Mouse (Mus musculus) granulocyte monocyte progenitor cell, adult 5-6 weeks (primary cell): Measurements from ENCODE around the gene Gale. TPM values are rescaled to one million over a fixed set of nuclear protein-coding genes. Genes with fewer than 3 reads are reported as not detected.
A peak's percentile ranks its signal among the peaks of the same experiment; 100 is the strongest.
"Not testable (repeated sequence)": the region's sequence is repeated elsewhere in the genome, so short reads cannot be mapped to it uniquely, and the experiment has no call there.

ENCODE experiments used
- ATAC-seq: replicated peaks from 2 replicates; pipeline ENCODE4 v1.8.0; 2016; ENCODE audit warnings: mild to moderate bottlenecking, moderate TSS enrichment, inconsistent platforms; ENCODE audit not compliant: poor library complexity, severe bottlenecking
- total RNA-seq, 2 experiments: library from RNA; stranded (forward) in 1 of 2; stranded (reverse) in 1 of 2; fragments of 200-712, 200-1000 nt in 1 of 2; fragments of >200 nt in 1 of 2; fragmentation: Nextera tagmentation in 1 of 2; gene quantifications; 2 replicates each; pipeline ENCODE4 v1.2.3; 2014 to 2017

The Gale gene
- 6.3 and 11.1 TPM in 2 replicates for total RNA-seq (2014; fragmentation: Nextera tagmentation)
- 5.0 and 5.3 TPM in 2 replicates for total RNA-seq (2017)

DNA sequence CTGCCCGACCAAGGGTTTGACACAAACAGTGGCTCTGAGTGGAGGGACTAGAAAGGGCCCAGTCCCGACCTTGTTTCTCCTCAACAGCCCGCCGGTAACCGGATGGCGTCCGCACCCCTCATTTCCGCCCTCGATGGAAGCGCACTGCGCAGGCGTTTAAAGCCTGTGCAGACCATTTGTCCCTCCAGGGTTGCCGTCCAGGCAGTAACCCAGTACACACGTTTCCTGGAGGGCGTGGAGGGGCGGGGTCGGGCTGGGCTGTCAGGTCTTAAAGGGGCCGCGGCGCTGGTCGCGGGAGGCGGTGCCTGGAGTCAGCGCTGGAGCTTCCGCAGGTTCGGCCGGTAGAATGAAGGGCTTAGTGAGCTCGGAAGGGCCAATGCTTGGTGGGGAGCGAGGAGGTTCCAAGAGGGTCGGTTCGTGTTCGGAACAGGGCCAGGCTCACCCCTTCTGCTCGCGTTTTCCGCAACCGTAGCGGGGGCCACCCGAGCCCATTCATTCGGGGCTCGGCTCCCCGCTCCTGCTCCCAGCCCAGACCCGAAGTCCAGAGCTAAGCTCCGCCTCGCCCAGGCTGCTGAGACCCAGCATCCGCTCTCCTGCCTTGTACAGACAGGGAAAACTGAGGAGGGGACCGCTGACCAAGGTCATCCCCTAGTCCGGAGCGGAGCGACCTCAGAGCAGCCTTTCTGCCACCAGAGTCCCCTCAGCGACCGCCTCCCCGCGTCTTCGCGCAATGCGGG lies at the start of gene Gale:
Gene Gale (plus strand): TSS at position 271 of the 737 bp plus-strand sequence.
- ATAC-seq: peak; percentile 83

DNA sequence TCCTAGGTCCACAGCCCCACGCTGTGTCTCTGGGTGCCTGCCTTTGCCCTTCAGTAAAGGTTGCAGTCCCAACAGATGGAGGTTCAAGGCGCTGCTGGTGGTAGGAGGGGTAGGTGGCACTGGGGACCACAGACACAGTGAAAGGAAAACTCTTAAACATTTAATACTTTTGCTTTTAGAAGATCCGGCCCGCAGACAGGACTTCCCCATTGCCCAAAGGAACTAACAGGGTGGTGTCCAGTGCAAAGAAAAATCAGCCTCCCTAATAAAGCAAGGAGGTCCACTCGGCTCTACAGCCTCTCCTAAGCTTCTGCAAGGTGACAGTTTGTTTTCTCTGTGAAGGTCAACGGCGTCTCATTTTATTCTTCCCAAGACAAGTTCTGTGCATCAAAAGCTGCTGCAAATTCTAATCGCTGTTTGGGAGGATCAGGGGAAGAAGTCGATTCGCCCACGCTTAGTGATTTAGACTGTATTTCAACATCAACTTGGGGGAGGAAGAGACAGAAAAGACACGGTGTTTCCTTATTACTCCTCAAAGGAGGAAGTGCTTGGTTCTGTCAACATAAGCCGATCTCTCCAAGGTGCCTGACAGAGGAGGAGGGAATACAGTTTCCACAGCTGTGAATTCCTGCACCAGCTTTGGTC lies 44.8 kb upstream of the Gale start:
- peak; percentile 68 for ATAC-seq

DNA sequence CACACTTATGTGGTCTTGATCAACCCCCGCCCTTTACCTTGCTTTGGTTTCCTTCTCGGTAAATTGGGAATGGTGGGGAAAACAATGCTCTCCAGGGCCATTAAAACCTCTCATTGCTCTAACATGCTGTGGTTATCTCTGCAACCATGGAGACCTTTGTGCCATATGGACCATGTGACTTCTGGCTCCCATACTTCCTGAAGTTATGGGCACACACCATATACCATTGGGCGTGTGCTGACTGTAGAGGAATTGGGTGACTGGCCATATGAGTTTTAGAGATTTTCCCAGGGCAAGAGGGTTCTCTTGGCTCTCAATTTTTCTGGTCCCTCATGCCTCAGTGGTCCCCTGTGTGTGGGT lies 44.3 kb upstream of the Gale start:
- ATAC-seq: peak; percentile 28

DNA sequence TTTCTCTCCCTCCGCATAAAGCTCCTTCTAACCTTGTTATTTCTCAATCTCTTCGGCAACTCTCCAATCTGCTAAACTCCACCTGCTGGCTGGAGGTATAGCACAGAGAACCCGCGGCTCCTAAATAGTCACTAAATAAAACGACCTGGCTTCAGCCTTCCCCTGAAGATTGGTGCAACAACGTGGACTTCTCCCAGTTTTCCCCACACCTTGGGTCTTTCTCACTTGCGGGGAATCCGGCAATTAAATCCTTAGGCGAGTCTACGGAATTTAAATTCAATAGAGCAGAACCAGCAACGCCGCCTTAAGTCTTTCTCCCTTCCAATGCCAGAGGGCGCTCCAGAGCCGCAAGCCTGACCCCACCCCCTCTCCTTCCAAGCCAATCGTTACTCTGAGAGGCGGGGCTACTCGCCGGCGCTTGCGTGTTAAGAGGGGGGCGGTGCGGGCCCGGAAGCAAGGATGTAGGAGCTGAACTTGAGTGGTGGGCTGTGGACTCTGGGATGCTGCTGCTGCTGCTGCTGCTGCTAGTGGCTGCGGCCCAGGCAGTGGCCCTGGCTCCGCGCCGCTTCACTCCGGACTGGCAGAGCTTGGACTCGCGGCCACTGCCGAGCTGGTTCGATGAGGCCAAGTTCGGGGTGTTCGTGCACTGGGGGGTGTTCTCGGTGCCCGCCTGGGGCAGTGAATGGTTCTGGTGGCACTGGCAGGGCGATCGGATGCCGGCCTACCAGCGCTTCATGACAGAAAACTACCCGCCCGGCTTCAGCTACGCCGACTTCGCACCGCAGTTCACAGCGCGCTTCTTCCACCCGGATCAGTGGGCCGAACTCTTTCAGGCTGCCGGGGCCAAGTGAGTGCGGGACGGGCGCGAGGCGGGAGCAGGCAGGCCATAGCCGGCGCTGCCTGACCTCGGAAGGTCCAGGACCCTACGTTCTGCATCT lies 43.0 kb upstream of the Gale start, which contains the start of gene Fuca1:
Gene Fuca1 (plus strand): TSS at position 432 of the 938 bp plus-strand sequence.
- ATAC-seq: peak; percentile 78

DNA sequence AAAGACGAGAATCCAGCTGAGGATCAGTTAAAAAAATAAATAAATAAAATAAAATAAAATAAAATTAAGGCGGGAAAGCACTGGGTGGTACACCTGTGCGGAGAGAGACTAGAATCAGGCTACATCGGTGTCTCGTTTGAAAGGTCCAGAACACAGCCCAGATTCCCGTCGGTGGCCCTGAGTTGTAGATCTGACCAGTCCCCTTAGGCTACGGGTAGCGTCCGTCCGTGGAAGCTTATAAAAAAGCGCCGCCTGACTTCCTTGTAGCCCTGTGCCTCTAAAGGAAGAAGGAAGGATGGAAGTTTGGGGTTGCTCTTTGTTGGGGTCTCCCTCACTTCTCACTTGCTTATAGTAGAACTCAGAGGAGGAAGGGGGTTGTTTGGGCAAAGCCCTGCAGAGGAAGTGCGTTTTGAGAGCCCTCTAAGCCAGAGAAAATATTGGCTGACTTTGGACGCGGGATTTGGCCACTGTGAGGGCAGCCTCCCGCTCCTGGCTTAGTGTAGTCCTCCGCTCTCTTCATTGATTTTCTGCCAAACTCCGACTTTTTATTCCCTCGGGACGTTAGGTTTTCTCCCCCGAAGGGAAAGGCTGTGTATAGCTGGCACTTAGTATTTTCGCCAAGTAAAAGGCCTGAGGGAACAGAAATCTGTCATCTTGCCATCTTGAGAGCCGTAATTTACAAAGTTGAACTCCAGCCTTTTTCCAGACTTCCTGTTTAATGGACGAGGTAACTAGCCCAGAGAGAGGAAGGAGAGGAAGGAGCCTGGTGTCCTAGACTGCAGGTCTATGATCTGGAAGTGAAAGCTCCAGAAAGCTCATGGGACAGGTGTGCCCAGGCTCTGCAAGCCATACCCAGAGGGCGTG lies 42.0 kb upstream of the Gale start:
- ATAC-seq: no peak

DNA sequence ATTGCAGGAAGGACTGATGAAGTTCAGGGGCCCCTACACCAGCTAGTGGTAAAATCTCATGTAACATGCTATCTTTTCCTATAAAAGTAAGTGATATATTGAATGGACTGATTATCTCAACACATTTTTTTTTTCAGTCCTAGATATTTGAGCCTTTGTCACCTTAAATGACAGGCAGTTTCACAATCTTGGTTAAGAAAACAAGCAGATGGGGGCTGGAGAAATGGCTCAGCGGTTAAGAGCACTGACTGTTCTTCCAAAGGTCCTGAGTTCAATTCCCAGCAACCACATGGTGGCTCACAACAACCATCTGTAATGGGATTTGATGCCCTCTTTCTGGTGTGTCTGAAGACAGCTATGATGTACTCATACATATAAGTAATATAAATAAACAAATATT lies 41.3 kb upstream of the Gale start:
- ATAC-seq: no peak

DNA sequence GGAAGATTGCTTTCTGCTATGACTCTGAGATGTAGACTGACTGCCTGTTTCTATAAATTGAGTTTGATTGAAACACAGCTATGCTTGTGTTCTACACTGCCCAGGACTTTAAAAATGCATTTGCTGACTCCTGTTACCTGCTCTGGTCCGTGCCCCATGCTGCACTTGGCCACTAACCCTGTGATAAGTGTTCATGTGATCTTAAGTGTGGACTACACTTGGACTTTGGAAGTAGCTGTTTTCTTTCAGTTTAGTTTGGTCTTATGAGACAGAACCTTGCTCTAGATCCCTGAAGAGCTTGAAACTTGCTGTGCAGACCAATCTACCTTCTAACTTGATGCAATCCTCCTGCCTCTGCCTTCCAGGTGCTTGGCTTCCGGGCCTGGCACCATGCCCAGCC lies 39.1 kb upstream of the Gale start:
- no peak for ATAC-seq

DNA sequence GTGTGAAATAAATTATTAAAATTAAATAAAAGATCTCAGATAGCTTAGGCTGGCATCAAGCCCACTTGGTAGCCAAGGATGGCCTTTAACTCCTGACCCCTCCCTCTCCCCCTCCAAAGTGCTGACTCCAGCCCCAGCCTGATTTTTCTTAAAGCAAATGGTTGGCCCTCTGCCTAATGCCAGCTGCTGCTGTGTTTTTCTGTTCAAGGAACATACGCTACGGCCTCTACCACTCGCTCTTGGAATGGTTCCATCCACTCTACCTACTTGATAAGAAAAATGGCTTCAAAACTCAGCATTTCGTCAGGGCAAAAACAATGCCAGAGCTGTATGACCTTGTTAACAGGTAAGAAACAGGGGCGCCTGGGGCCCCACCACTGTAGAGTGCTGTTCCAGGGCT lies 38.2 kb upstream of the Gale start:
- ATAC-seq: no peak

DNA sequence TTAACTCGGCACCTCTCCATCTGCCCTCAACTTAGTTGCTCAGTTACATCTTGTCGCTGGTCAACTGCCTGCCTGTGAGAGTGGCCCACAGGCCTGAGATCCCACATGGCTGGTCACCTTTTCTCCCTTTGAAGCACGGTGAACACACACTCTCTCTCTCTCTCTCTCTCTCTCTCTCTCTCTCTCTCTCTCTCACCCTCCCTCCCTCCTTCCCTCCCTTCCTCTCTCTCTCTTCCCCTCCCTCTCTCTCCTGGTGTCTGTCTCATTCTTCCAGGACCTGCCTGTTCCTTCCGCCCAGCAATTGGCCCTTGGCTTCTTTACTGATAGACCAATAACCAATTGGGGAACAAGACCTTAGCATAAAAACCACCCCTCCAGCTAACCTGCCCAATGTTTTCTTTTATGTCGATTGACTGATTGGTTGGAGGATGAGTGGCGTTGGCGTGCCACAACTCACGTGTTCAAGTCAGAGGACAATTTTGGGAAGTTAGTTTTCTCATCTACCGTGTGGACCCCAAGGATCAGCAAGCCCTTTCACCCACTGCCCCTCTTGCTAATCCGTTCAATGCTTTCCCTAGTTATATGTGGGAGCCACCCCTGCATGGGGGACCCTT lies 37.2 kb upstream of the Gale start:
- ATAC-seq: no peak

DNA sequence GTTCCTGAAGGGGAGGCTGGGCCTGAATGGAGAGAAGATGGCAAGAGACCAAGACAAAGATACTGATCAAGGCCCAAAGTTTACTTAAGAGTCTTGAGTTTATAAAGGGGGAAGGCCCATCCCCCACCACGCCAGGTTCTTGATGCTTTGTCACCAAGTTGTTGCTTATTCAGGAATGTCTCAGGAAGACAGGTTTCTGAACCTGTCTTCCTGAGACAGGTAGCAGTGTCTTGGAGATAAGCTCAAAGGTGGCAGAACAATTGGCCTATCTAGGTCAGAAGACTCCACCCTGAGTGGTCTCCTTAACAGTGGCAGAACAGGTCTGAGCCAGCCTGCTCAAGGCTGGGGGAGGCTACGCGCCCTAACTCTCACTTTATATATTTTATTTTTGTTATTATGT lies 36.7 kb upstream of the Gale start:
- ATAC-seq: no peak

DNA sequence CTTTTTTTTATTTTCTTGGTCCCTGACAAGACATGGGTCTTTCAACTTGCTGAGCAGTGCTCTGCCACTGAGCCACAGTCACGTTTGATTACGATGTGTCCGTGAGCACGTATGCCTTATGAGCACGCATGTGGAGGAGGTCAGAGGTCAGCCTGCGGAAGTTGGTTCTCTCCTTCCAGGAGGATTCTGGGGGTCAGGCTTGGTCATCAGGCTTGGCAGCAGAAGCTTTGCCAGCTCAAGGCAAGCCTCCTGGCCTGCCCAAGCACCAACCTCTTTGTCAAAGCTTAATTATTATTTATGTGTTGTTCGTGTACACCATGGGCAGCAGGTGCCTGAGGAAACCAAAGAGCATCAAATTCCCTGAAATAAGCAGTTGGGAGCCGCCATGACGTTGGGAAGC lies 35.2 kb upstream of the Gale start:
- no peak for ATAC-seq

DNA sequence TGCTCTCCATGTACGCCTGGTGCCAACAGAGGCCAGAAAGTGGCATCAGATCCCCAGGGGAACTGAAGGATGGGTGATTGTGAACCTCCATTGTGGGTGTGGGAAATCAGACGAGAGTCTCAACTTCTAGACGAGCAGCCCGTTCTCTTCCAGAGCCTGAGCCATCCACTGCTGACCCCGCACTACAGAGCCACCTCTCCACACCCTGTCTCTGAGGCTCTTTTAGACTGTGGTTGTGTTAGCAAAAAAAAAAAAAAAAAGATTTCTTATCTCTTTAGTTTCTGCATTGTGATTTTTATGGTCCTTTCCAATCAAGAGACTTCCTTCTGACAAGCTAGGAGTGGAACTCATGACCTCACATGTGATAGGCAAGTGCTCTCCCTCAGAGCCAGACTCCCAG lies 34.1 kb upstream of the Gale start:
- ATAC-seq: no peak

DNA sequence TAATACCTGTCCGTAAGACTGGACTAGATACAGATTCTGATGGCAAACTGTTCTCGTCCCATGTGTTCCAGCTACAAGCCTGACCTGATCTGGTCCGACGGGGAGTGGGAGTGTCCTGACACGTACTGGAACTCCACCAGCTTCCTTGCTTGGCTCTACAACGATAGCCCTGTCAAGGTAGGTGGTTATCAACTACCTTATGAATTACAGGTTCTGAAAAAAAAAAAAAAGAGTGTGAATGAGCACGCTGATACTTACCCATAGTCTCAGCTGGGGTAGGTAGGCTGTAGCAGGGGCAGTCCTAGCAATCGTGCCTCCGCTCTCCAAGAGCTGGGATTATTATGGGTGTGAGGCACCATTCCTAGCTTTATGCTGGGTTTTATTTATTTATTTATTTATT lies 33.7 kb upstream of the Gale start:
- ATAC-seq: no peak

DNA sequence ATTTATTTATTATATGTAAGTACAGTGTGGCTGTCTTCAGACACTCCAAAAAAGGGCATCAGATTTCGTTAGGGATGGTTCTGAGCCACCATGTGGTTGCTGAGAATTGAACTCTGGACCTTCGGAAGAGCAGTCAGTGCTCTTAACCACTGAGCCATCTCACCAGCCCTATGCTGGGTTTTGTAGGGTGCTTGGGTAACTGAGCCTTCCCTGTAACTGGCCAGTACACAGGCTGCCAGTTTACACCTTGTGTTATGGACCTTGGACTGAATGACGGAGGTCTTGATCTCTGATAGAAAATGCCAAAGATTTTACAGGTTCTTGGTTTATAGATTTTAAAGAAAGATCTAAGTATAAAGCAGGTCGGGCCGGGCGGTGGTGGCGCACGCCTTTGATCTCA lies 33.3 kb upstream of the Gale start:
- ATAC-seq: no peak

DNA sequence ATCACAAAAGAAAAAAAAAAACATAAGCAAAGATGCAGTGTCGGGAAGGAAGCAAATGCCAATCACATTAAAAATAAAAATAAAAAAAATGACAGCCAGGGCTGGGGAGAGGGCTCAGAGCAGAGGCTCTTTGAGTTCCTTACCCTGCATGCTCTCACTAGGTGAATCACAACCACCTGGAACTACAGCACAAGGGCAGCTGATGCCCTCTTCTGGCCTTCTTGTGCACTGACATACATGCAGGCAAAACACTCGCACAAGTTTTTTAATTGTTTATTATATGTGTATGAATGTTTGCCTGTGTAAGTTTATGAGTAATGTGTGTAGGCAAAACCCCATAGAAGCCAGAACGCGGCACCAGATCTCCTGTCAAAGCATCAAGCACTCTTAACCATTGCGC lies 31.7 kb upstream of the Gale start:
- ATAC-seq: peak; percentile 40; the same call in 1 of the 2 replicates

DNA sequence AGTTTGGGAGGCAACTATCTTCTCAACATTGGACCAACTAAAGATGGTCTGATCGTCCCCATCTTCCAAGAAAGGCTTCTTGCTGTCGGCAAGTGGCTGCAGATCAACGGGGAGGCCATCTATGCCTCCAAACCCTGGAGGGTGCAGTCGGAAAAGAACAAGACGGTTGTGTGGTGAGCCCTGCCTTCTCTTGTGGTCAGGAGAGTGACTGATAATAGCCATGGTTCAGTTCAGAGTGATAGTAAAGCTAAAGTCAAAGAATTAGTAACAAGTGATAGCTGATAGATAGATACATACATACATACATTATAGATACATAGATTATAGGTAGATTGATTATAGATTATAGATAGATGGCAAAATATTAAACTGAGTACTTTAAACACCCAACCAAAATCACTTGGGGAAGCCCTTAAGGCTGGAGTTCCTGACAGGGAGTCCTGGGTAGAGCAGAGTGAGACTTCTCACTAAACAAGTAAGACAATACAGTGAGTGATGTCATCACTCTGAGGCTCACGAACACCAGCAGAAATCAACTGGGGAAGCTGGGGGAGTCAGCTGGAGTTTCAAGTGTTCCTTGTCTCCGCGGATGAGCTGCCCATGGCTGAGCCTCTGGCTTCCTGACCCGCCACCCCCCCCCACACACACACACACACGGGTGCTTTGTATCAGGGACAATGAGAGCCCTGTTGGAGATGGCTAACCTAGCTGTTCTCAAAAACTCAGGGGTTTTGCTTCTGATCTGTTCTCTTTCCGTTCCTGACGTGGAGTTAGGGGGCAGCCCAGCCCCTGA lies 28.6 kb upstream of the Gale start:
- no peak for ATAC-seq

DNA sequence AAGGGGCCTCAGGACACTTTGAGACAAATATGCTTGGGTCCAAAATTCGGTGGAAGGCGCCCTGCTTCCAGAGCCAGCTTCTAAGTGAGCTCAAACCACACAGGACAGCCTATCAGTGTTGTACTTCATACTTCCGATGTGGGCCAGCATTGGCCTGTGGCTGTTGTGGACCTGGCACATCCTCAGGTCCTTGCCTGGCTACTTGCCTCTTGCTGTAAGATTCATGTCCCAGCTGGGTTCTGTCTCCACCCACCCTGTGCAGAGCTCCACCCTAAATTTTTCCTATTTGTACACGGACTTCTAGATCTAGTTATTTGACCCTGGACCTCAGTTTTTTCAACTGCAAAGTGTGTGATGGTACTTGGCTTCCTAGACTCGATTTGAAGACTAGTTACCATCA lies 28.0 kb upstream of the Gale start:
- ATAC-seq: no peak

DNA sequence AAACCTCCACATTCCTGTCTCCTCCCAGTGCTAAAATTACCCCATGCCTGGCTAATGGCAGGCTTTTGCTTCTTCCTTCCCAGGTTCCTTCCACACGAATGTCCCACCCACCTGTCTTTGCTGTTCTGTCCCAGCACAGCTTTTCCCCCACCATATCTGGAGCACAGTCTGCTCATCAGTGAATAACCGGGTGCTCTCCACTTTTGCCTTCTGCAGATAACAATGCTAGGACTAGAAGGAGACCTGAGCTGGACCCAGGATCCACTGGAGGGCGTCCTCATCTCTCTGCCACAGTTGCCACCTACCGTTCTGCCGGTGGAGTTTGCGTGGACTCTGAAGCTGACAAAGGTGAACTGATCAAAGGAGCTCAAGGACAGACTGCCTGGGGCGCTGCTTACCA lies 24.7 kb upstream of the Gale start:
- ATAC-seq: no peak

DNA sequence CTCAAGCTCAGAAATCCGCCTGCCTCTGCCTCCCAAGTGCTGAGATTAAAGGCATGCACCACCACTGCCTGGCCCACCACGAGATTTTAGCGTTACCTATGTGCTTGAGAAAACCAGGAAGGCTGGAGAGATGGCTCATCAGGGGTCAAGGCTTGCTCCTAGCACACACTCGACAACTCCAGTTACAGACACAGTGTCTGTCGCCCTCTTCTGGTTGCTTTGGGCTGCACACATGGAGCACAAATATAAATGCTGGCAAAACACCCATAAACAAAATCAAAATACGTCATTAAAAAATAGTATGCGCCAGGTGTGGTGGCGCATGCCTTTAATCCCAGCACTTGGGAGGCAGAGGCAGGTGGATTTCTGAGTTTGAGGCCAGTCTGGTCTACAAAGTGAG lies 22.5 kb upstream of the Gale start:
- ATAC-seq: not testable (repeated sequence)
